Mouse (Mus musculus) heart, adult 2 months (tissue): Measurements from ENCODE around the gene Cntn2.

Experiments
- CTCF ChIP-seq: fragments of 200-600 bp; IDR thresholded peaks from 2 replicates; pipeline ENCODE4 v1.8.1; 2022; ENCODE audit warnings: antibody characterized with exemption, mild to moderate bottlenecking, moderate library complexity
- EP300 ChIP-seq: fragments of 200-500 bp; IDR thresholded peaks from 2 replicates; pipeline ENCODE4 v1.6.1; 2011; ENCODE audit warnings: low read depth, low read length, control low read depth; ENCODE audit not compliant: insufficient read depth
- POLR2A ChIP-seq: fragments of 200-500 bp; IDR thresholded peaks from 2 replicates; pipeline ENCODE4 v1.6.1; 2011; ENCODE audit warnings: mild to moderate bottlenecking, low read depth, low read length, control low read depth; ENCODE audit not compliant: insufficient read depth

- TF ChIP-seq POLR2A (no peak), EP300 (no peak), CTCF (peak; percentile 63)
These were observed 19.1 kb downstream of the Cntn2 start for GRCm38 (mm10) chr1:132523920-132524319.
